Mouse (Mus musculus): ENCODE results near the gene Retreg1. TPM values are rescaled to one million over a fixed set of nuclear protein-coding genes. Genes with fewer than 3 reads are reported as not detected.
A peak's percentile ranks its signal among the peaks of the same experiment; 100 is the strongest.

Gene Retreg1
- total RNA-seq, 2 experiments from 2014 or later: 101 to 102 TPM

- peak in 1 of 2 experiments; percentile 32 for DNase-seq (ENCODE audit: low spot score in 2 of 2)
Observed at GRCm38 (mm10) chr15:25915574-25916205, 72.7 kb downstream of the Retreg1 start.

- no peak for DNase-seq (ENCODE audit: low spot score in 2 of 2)
Observed at GRCm38 (mm10) chr15:25916252-25916651, 73.3 kb downstream of the Retreg1 start.

GRCm38 (mm10) chr15:25918641-25919040 is 75.7 kb downstream of the Retreg1 start:
- DNase-seq (ENCODE audit: low spot score in 2 of 2): no peak

GRCm38 (mm10) chr15:25919995-25920394 is 77.0 kb downstream of the Retreg1 start:
- DNase-seq (ENCODE audit: low spot score in 2 of 2): no peak

GRCm38 (mm10) chr15:25920886-25921285 is 77.9 kb downstream of the Retreg1 start:
- DNase-seq (ENCODE audit: low spot score in 2 of 2): no peak

- DNase-seq (ENCODE audit: low spot score in 2 of 2): no peak
Observed at GRCm38 (mm10) chr15:25922007-25922406, 79.0 kb downstream of the Retreg1 start.

- no peak for DNase-seq (ENCODE audit: low spot score in 2 of 2)
Observed at GRCm38 (mm10) chr15:25923916-25924315, 80.9 kb downstream of the Retreg1 start.

GRCm38 (mm10) chr15:25926171-25926570 is 83.2 kb downstream of the Retreg1 start:
- no peak for DNase-seq (ENCODE audit: low spot score in 2 of 2)

GRCm38 (mm10) chr15:25927106-25927505 is 84.1 kb downstream of the Retreg1 start:
- no peak for DNase-seq (ENCODE audit: low spot score in 2 of 2)

- no peak for DNase-seq (ENCODE audit: low spot score in 2 of 2)
Observed at GRCm38 (mm10) chr15:25928001-25928400, 85.0 kb downstream of the Retreg1 start.

GRCm38 (mm10) chr15:25928831-25929230 is 85.9 kb downstream of the Retreg1 start:
- DNase-seq (ENCODE audit: low spot score in 2 of 2): no peak

GRCm38 (mm10) chr15:25929518-25929917 is 86.5 kb downstream of the Retreg1 start:
- no peak for DNase-seq (ENCODE audit: low spot score in 2 of 2)

GRCm38 (mm10) chr15:25929936-25930335 is 87.0 kb downstream of the Retreg1 start:
- DNase-seq (ENCODE audit: low spot score in 2 of 2): no peak

- DNase-seq (ENCODE audit: low spot score in 2 of 2): no peak
Observed at GRCm38 (mm10) chr15:25930657-25931056, 87.7 kb downstream of the Retreg1 start.

- DNase-seq (ENCODE audit: low spot score in 2 of 2): no peak
Observed at GRCm38 (mm10) chr15:25932497-25932896, 89.5 kb downstream of the Retreg1 start.

GRCm38 (mm10) chr15:25932937-25933684 is 90.1 kb downstream of the Retreg1 start:
- DNase-seq (ENCODE audit: low spot score in 2 of 2): peak in 1 of 2 experiments; percentile 55

GRCm38 (mm10) chr15:25933685-25934108 is 90.7 kb downstream of the Retreg1 start:
- no peak for DNase-seq (ENCODE audit: low spot score in 2 of 2)

GRCm38 (mm10) chr15:25934411-25934810 is 91.4 kb downstream of the Retreg1 start:
- no peak for DNase-seq (ENCODE audit: low spot score in 2 of 2)

- DNase-seq (ENCODE audit: low spot score in 2 of 2): no peak
Observed at GRCm38 (mm10) chr15:25938496-25938895, 95.5 kb downstream of the Retreg1 start.

GRCm38 (mm10) chr15:25940397-25941377 is 97.7 kb downstream of the Retreg1 start:
- no peak for DNase-seq (ENCODE audit: low spot score in 2 of 2)

GRCm38 (mm10) chr15:25941514-25941913 is 98.5 kb downstream of the Retreg1 start:
- DNase-seq (ENCODE audit: low spot score in 2 of 2): no peak
